Mouse (Mus musculus) bone marrow macrophage, adult 2 months (primary cell): ENCODE results near the gene Rnf43.

Experiments
- CTCF ChIP-seq: IDR thresholded peaks from 2 replicates; pipeline ENCODE4 v1.5.1; 2012; ENCODE audit warnings: low read depth, mild to moderate bottlenecking, low read length, moderate library complexity
- POLR2A ChIP-seq: IDR thresholded peaks from 2 replicates; pipeline ENCODE4 v1.6.1; 2012; ENCODE audit warnings: mild to moderate bottlenecking, low read depth, low read length, borderline replicate concordance

GRCm38 (mm10) chr11:87675606-87676005 is 13.1 kb downstream of the Rnf43 start:
- TF ChIP-seq CTCF (no peak), POLR2A (no peak)
